Mouse (Mus musculus) thymus, adult 2 months (tissue): ENCODE results near the gene Ebf4. TPM values are rescaled to one million over a fixed set of nuclear protein-coding genes. Genes with fewer than 3 reads are reported as not detected.

ENCODE experiments used
- DNase-seq: peaks from one replicate; pipeline ENCODE4 v3.0.0; 2021
- H3K27ac ChIP-seq: fragments of 200-500 bp; 2 replicates; pipeline ENCODE4 v1.5.1; 2012; ENCODE audit warnings: low read length, control low read depth; ENCODE audit not compliant: control insufficient read depth, insufficient read depth
- H3K27me3 ChIP-seq: fragments of 200-500 bp; 2 replicates; pipeline ENCODE4 v1.6.1; 2012; ENCODE audit warnings: mild to moderate bottlenecking, low read length, moderate library complexity, mixed read lengths; ENCODE audit not compliant: control insufficient read depth, insufficient read depth
- H3K36me3 ChIP-seq: fragments of 200-500 bp; 2 replicates; pipeline ENCODE4 v1.6.1; 2012; ENCODE audit warnings: mild to moderate bottlenecking, low read length, moderate library complexity; ENCODE audit not compliant: control insufficient read depth, insufficient read depth
- H3K4me1 ChIP-seq: fragments of 200-500 bp; replicated peaks from 2 replicates; pipeline ENCODE4 v1.6.1; 2012; ENCODE audit warnings: low read length; ENCODE audit not compliant: control insufficient read depth, insufficient read depth
- H3K4me3 ChIP-seq: fragments of 200-500 bp; 2 replicates; pipeline ENCODE4 v1.5.1; 2012; ENCODE audit warnings: mild to moderate bottlenecking, low read length, control low read depth, moderate library complexity; ENCODE audit not compliant: control insufficient read depth, insufficient read depth
- CTCF ChIP-seq: fragments of 200-500 bp; IDR thresholded peaks from 2 replicates; pipeline ENCODE4 v1.5.1; 2012; ENCODE audit warnings: mild to moderate bottlenecking, control low read depth, low read length, moderate library complexity, borderline replicate concordance; ENCODE audit not compliant: control insufficient read depth, poor library complexity, insufficient read depth; ENCODE audit errors: extremely low read depth
- POLR2A ChIP-seq: fragments of 200-500 bp; IDR thresholded peaks from 2 replicates; pipeline ENCODE4 v1.6.1; 2012; ENCODE audit warnings: mild to moderate bottlenecking, low read length, control low read depth, moderate library complexity; ENCODE audit not compliant: control insufficient read depth, poor library complexity, insufficient read depth; ENCODE audit errors: extremely low read depth
- WGBS: fragments of 180-500 bp; shearing (Covaris S2); methylation state at CpG from one replicate; pipeline ENCODE4 v1.1.7; 2018; 5-methylcytosine and 5-hydroxymethylcytosine counted together
- polyA plus RNA-seq: library from polyadenylated mRNA; depleted of rRNA; stranded (reverse); fragments of >200 nt; gene quantifications from 2 replicates; pipeline ENCODE4 v1.2.3, GENCODE M21; 2012

Gene Ebf4
- polyA plus RNA-seq, 1 experiment = 0.78 TPM

GRCm38 (mm10) chr2:130374951-130375350 lies 80.0 kb downstream of the Ebf4 start:
- Histone ChIP-seq H3K4me1 (no peaks in the 10 kb centered on the region), H3K27me3 (no peaks in the 10 kb centered on the region), H3K36me3 (no peaks in the 10 kb centered on the region), H3K27ac (no peak overlapping the region), H3K4me3 (no peak overlapping the region)
- TF ChIP-seq CTCF (no peak), POLR2A (no peak)
- WGBS = 85% methylated on average over 4 of the region's 4 CpGs
- DNase-seq = no peak

DNA sequence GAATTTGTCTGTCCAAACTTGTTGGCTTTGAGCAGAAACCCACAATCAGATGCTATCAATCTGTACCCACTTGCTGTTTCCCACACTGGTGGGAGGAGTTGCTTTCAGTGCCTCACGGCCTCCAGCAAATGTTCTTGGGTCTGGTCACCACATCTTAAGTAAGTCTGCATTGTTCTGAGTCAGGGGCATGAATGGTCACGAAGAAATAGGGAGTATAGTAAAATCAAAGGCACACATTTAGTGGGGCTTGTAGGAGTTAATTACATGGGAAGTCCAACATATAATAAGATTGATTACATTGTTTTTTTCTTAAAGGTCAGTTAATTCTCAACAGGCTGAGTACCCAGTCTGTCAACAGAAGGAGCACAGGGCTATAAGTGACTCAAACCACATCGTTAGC lies 88.2 kb downstream of the Ebf4 start:
- no peaks in the 10 kb centered on the region for H3K36me3 ChIP-seq
- no peak for TF ChIP-seq CTCF
- TF ChIP-seq POLR2A = no peak
- no peaks in the 10 kb centered on the region for H3K27me3 ChIP-seq
- no peak for DNase-seq
- WGBS = 49% methylated on average over 3 of the region's 3 CpGs
- peaks cover 2% of the 10 kb centered on the region; the same call in 1 of the 2 replicates for H3K4me1 ChIP-seq
- H3K4me3 ChIP-seq = no peak overlapping the region
- H3K27ac ChIP-seq = no peak overlapping the region

DNA sequence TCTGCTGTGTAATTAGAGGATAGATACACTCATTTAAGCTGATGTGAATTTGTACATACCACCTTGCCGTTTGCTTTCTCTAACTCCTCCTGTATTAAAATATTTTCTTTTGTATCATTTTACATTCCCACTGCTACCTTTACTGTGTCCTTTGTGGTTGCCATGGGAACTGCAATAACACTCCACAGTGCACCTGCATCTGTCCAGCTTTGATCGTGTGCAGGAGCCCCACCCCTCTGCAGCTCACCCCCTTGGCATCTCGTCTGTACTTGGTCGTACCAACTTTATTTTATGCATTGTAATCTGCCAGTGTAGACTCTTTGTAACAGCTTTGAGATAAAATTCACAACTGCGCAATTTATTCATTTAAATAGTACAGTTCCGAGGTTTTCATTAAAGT lies 88.9 kb downstream of the Ebf4 start:
- 51% methylated on average over 6 of the region's 6 CpGs for WGBS
- Histone ChIP-seq H3K27me3 (no peaks in the 10 kb centered on the region), H3K4me3 (no peak overlapping the region), H3K27ac (no peak overlapping the region), H3K36me3 (no peaks in the 10 kb centered on the region), H3K4me1 (peaks cover 2% of the 10 kb centered on the region; the same call in 1 of the 2 replicates)
- DNase-seq = peak; percentile 33
- no peak for TF ChIP-seq POLR2A
- TF ChIP-seq CTCF = no peak

GRCm38 (mm10) chr2:130386212-130386611 lies 91.2 kb downstream of the Ebf4 start:
- WGBS = 60% methylated on average over 1 of the region's 1 CpGs

DNA sequence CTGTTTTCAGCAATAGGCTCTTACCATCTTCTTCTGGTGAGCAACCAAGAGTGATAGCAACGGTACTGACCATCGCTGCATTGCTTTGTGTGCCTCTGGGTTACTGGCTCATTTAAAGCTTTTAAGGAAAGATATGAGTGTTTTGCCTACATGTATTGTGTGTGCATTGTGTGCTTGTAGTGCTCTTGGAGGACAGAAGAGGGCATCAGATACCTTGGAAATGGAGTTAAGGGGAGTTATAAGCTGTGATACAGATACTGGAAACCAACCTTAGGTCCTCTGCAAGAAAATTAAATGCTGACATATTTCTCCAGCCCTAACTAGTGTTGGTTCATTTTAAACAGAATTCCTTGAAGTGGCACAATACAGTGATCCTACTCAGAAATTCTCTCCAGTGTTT lies 93.8 kb downstream of the Ebf4 start:
- WGBS = 86% methylated on average over 2 of the region's 2 CpGs

More at GRCm38 (mm10) chr2:130386212-130386611, 91.2 kb downstream of the Ebf4 start:
- H3K4me3 ChIP-seq = no peak overlapping the region
- no peak for DNase-seq
- no peaks in the 10 kb centered on the region for H3K27me3 ChIP-seq
- no peak for TF ChIP-seq POLR2A
- no peak for TF ChIP-seq CTCF
- H3K4me1 ChIP-seq = peaks cover 13% of the 10 kb centered on the region
- H3K27ac ChIP-seq = no peak overlapping the region
- no peaks in the 10 kb centered on the region for H3K36me3 ChIP-seq

DNA sequence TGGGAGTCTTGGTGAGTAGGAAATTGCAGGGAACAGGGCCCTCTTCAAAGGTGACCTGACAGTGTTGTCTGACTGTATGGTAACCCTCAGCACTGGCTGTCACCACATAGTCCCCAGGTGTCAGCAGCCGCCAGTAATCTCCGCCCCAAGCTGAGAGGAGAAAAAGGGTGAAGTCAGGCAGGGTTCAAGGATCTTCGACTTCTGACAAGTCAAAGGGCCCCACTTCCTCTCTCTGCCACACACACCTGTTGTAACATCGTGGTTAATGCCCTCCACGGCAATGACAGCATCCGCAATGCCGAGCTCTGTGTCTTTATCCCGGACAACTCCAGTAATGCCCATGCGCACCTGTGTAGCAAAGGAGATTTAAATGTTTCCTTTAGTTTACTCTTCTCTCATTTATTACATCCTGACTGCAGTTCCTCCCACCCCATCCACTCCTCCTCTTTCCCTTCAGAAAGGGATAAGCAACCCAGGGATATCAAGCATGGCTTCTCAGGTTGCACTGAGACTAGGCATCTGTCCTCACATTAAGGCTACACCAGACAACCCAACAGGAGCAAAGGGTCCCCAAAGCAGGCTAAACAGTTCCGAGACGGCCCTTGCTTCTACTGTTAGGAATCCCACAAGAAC lies 96.1 kb downstream of the Ebf4 start:
- Histone ChIP-seq H3K27ac (peak overlapping the region; percentile 69), H3K27me3 (no peaks in the 10 kb centered on the region), H3K4me1 (peaks cover 15% of the 10 kb centered on the region), H3K36me3 (no peaks in the 10 kb centered on the region), H3K4me3 (no peak overlapping the region)
- 0 out of 2 replicates have a peak, but pooled peaks have one; percentile 24 for TF ChIP-seq POLR2A
- no peak for TF ChIP-seq CTCF
- 32% methylated on average over 11 of the region's 11 CpGs for WGBS
- DNase-seq = peak; percentile 71

More for the DNA sequence above, 93.8 kb downstream of the Ebf4 start:
- no peaks in the 10 kb centered on the region for H3K27me3 ChIP-seq
- DNase-seq = peak; percentile 37
- H3K4me1 ChIP-seq = peaks cover 18% of the 10 kb centered on the region
- H3K27ac ChIP-seq = no peak overlapping the region
- no peak overlapping the region for H3K4me3 ChIP-seq
- H3K36me3 ChIP-seq = no peaks in the 10 kb centered on the region
- no peak for TF ChIP-seq POLR2A
- TF ChIP-seq CTCF = no peak

DNA sequence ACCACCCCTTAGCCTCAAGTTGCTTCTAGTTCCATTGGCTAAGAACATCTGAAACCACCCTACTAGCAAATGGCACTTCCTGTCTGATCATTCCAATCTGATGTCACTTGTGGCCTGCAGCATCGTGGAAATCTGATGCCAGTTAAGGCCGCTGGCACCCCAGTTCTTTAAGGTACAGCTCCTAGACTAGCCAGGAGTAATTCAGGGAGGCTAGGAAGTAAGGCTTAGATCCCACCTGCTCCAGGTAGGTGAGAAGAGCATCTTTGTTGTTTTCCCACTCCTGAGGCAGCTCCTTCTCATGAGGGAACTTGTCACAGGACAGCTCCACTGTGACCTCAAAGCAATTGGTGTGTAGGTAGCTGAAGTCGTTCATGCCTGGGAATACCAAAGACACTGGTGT lies 97.9 kb downstream of the Ebf4 start:
- H3K4me3 ChIP-seq = no peak overlapping the region
- 79% methylated on average over 3 of the region's 3 CpGs for WGBS
- DNase-seq = no peak
- no peak overlapping the region for H3K27ac ChIP-seq
- H3K4me1 ChIP-seq = peaks cover 24% of the 10 kb centered on the region
- H3K36me3 ChIP-seq = no peaks in the 10 kb centered on the region
- H3K27me3 ChIP-seq = no peaks in the 10 kb centered on the region; the same call in 1 of the 2 replicates
- no peak for TF ChIP-seq CTCF
- no peak for TF ChIP-seq POLR2A
